Mouse (Mus musculus) cerebellum, adult 2 months (tissue): Measurements from ENCODE around the gene Gm20489.

Experiments used
- CTCF ChIP-seq: fragments of 200-500 bp; IDR thresholded peaks from 2 replicates; pipeline ENCODE4 v1.5.1; 2011; ENCODE audit warnings: low read depth, mild to moderate bottlenecking, control low read depth, low read length, moderate library complexity, borderline replicate concordance; ENCODE audit not compliant: insufficient read depth
- POLR2A ChIP-seq: fragments of 200-500 bp; IDR thresholded peaks from 2 replicates; pipeline ENCODE4 v1.6.1; 2011; ENCODE audit warnings: low read length, control low read depth, borderline replicate concordance; ENCODE audit not compliant: insufficient read depth

DNA sequence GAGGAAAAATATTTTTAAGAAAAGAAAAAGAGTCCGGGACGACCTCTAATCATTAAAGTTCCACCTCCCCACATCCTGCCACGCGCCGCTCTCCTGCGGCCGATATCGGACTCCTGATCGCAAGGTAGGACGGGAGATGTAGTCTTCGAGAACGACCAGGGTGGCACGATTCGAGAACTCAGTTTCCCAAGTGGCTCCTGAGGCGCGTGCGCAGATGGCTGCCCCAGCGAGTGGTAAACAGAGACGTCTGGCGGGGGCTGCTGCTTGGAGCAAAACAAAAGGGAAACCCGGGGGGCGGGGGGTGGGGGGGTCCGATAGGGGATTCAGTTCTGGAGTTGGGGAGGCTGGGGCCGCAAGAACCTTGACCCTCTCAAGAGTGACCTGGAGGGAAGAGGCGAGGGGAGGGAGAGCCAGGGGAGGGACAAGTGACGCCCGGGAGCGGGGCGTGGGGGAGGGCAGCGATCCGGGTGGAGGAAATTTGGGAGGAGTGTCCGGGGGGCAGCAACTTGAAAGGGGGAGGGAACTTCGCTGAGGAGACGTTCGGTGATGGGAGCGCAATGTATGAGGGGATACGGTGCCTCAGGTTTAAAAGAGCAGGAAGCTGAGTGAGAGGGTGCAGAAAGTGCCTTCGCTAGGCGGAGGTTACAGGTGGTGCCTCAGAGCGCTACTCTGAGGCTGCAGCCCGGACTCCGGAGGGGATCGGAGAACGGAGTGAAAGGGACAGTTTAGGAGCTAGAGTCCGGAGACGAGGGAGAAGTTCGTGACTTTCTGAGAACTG, 14.7 kb downstream of the Gm20489 start, which contains the start of gene Foxo4:
- TF ChIP-seq POLR2A (peak; percentile 60; the same call in 1 of the 2 replicates), CTCF (no peak)
